Mouse (Mus musculus) kidney, embryonic 14.5 days (tissue): Measurements from ENCODE around the gene Defb20. TPM values are rescaled to one million over a fixed set of nuclear protein-coding genes. Genes with fewer than 3 reads are reported as not detected.

Experiments used
- ATAC-seq: fragments of 200-750 bp; cut with Nextera tagmentation; 2 replicates; pipeline ENCODE4 v1.8.0; 2017; ENCODE audit warnings: moderate number of reproducible peaks, mild to moderate bottlenecking, moderate TSS enrichment, moderate library complexity; ENCODE audit not compliant: low FRiP score, low TSS enrichment
- H3K27ac ChIP-seq: fragments of 300-500 bp; sonication (generic); 2 replicates; pipeline ENCODE4 v1.5.1; 2014; ENCODE audit warnings: low read depth, mild to moderate bottlenecking, low read length, moderate library complexity, mixed read lengths
- H3K27me3 ChIP-seq: fragments of 300-500 bp; sonication (generic); 2 replicates; pipeline ENCODE4 v1.6.1; 2014; ENCODE audit warnings: mild to moderate bottlenecking, low read length; ENCODE audit not compliant: control insufficient read depth, insufficient read depth
- H3K36me3 ChIP-seq: fragments of 300-500 bp; sonication (generic); 2 replicates; pipeline ENCODE4 v1.6.1; 2014; ENCODE audit warnings: low read length, mixed read lengths; ENCODE audit not compliant: control insufficient read depth, insufficient read depth
- H3K4me1 ChIP-seq: fragments of 300-500 bp; sonication (generic); 2 replicates; pipeline ENCODE4 v1.6.1; 2014; ENCODE audit warnings: low read length, mixed read lengths; ENCODE audit not compliant: control insufficient read depth, insufficient read depth
- H3K4me2 ChIP-seq: fragments of 300-500 bp; sonication (generic); replicated peaks from 2 replicates; pipeline ENCODE4 v1.6.1; 2014; ENCODE audit warnings: low read depth, mild to moderate bottlenecking, low read length
- H3K4me3 ChIP-seq: fragments of 300-500 bp; sonication (generic); 2 replicates; pipeline ENCODE4 v1.5.1; 2014; ENCODE audit warnings: mild to moderate bottlenecking, low read length
- H3K9ac ChIP-seq: fragments of 300-500 bp; sonication (generic); 2 replicates; pipeline ENCODE4 v1.6.1; 2014; ENCODE audit warnings: low read depth, mild to moderate bottlenecking, low read length, moderate library complexity
- H3K9me3 ChIP-seq: fragments of 300-500 bp; sonication (generic); 2 replicates; pipeline ENCODE4 v1.6.1; 2016; ENCODE audit warnings: low read length; ENCODE audit not compliant: control insufficient read depth
- WGBS: fragments of 180-500 bp; shearing (Covaris S2); extraction: QIAGEN DNeasy Blood & Tissue Kit; methylation state at CpG from one replicate; pipeline ENCODE4 v1.1.7; 2014; 5-methylcytosine and 5-hydroxymethylcytosine counted together
- polyA plus RNA-seq: library from polyadenylated mRNA; unstranded; fragments of >200 nt; fragmentation: Nextera tagmentation; extraction: Ambion mirVana; gene quantifications from 2 replicates; pipeline ENCODE4 v1.2.1, GENCODE M21; 2014

The Defb20 gene
- polyA plus RNA-seq, 1 experiment from 2014 or later: not detected

DNA sequence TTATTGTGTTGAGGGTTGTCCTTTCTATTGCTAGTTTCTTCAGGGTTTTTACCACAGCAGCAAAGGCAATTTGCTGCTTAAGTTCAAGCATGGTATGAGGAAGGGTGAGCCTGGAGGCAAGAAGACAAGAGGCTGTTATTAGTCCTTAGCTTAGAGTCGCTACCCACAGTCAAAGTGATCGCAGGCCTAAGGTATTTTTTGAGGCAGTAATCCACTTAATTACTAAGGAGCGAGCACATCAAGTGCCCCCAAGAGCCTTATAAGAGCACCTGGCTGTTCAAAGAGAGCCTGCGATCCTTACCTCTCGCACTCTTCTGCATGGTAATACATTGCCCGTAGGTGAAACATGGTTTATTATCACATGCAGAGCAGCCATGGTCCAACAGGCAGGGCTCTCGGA, 4.9 kb downstream of the Defb20 start:
- Histone ChIP-seq H3K4me1 (no peaks in the 10 kb centered on the region), H3K4me2 (no peak overlapping the region), H3K27me3 (no peaks in the 10 kb centered on the region), H3K4me3 (no peak overlapping the region), H3K27ac (no peak overlapping the region), H3K9me3 (no peaks in the 10 kb centered on the region), H3K36me3 (no peaks in the 10 kb centered on the region), H3K9ac (no peak overlapping the region)
- 86% methylated on average over 7 of the region's 7 CpGs for WGBS
- no peak for ATAC-seq

DNA sequence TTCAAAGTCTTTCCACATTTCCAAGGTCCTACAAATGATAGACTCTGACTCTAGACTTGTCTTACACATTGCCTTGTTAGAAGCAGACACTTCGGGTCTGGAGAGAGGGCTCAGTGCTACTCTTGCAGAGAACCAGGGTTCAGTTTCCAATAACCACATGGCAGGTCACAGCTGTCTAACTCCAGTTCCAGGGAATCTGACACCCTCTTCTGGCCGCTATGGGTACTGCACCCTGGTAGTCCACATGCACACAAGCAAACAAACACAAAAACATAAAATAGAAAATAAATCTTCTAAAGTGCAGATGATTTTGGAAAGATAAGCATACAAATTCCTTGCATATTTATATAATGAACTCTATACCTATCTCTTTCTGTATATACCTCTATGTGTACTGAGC, 10.2 kb downstream of the Defb20 start:
- Histone ChIP-seq H3K27ac (no peak overlapping the region), H3K4me2 (no peak overlapping the region), H3K4me1 (no peaks in the 10 kb centered on the region), H3K27me3 (no peaks in the 10 kb centered on the region), H3K9me3 (no peaks in the 10 kb centered on the region), H3K9ac (no peak overlapping the region), H3K4me3 (no peak overlapping the region), H3K36me3 (no peaks in the 10 kb centered on the region)
- 86% methylated on average over 2 of the region's 2 CpGs for WGBS
- ATAC-seq: no peak

DNA sequence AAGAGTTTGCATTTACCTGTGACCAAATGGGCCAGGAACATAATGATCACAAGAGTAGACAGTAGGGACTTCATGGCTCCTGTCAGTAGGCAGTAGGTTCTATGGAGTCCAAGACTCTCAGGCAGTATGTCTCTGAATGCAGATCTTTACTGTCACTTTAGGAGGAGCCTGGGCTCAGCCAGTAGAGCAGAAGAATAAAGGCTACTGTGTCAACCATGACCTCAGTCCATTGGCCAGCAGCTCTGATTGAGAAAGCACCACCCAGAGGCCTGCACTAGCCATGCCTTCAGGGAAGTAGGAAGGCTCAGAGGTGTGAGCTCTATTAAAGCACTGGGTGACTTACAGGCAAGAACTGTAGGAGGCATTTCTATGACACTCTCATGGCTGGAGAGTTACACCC, 13.2 kb downstream of the Defb20 start, which contains the start of gene Defb22:
Defb22 (minus strand) TSS at position 101 of the 400 bp plus-strand sequence.
- H3K4me3 ChIP-seq: no peak within 1 kb of the TSS
- H3K9ac ChIP-seq: no peak within 1 kb of the TSS
- no peak within 1 kb of the TSS for H3K27ac ChIP-seq
- no peak within 1 kb of the TSS for H3K4me2 ChIP-seq
- H3K4me1 ChIP-seq: no peaks in the 10 kb centered on the region
- ATAC-seq: no peak
- no peaks in the 10 kb centered on the region for H3K27me3 ChIP-seq
- no peaks in the 10 kb centered on the region for H3K9me3 ChIP-seq
- H3K36me3 ChIP-seq: no peaks in the 10 kb centered on the region

DNA sequence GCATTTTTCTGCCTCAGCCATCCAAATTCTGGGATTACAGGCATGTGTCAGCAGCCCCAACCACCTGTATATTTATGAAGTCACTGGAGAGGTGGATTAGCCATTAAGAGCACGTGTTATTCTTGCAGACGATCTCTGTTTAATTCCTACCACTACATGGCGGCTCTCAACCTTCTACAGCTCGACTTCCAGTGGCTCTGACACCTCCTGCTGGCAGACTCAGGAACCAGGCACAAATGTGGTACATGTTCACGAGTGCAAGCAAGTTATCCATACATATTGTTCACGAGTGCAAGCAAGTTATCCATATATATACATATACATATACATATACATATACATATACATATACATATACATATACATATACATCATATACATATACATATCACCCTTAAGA, 16.3 kb downstream of the Defb20 start:
- no peaks in the 10 kb centered on the region for H3K27me3 ChIP-seq

DNA sequence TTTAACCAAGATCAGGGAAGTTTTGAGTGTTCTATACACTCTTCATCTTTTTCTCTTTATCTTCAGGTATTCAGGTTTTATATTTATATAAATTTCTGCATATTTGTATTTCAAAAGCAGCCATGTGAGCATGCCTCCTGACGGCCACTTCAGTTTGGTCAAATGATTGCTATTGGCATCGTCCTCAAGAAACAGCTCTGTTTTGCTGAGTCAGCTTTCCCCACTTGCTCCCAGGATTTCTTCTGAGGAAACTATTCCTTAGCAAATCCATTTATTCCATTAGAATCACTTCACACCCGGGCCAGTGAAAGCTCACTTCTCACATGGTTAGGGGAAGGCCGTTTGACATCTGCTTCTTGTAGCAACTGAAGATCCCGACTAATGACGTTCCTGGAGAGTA, 21.2 kb downstream of the Defb20 start:
- no peaks in the 10 kb centered on the region for H3K4me1 ChIP-seq
- no peaks in the 10 kb centered on the region for H3K27me3 ChIP-seq
- no peaks in the 10 kb centered on the region for H3K9me3 ChIP-seq
- no peak overlapping the region for H3K9ac ChIP-seq
- ATAC-seq: no peak
- H3K4me2 ChIP-seq: no peak overlapping the region
- no peaks in the 10 kb centered on the region for H3K36me3 ChIP-seq
- 80% methylated on average over 6 of the region's 6 CpGs for WGBS
- no peak overlapping the region for H3K4me3 ChIP-seq
- no peak overlapping the region for H3K27ac ChIP-seq

More for the DNA sequence above, 16.3 kb downstream of the Defb20 start:
- no peak for ATAC-seq
- Histone ChIP-seq H3K9ac (no peak overlapping the region), H3K36me3 (no peaks in the 10 kb centered on the region), H3K9me3 (no peaks in the 10 kb centered on the region), H3K4me2 (no peak overlapping the region), H3K4me1 (no peaks in the 10 kb centered on the region), H3K4me3 (no peak overlapping the region), H3K27ac (no peak overlapping the region)
- 83% methylated on average over 6 of the region's 6 CpGs for WGBS

DNA sequence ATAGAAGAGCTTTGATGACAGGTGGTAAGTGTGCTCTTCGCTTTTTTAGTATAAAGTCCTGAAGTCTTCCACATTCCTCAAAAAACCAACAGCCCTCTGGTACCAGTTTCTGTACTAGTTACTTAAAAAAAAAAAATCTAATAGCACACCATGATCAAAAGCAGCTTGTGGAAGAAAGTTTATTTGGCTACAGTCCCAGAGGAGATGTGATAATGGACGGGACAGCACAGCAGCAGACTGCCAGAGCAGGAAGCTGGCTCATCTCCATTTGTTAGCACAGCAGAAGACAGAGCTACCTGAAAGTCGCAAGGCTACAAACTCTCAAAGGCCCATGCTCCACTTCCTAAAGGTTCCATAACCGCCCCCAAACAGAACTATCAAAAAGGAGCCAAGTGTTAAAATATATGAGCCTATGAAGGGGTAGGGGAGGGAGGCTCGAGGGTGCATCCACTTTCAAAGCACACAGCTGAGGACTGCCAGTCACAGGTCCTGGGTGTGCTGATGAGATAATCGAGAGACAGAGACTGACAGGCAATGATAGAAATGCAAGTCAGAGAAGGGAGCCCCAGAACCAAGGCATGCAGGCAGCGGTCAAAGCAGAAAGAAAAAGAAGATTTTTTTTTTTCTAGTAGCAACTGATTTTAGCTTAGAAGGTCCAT, 23.5 kb downstream of the Defb20 start:
- Histone ChIP-seq H3K4me2 (no peak overlapping the region), H3K36me3 (no peaks in the 10 kb centered on the region), H3K9me3 (no peaks in the 10 kb centered on the region), H3K4me3 (no peak overlapping the region), H3K9ac (no peak overlapping the region), H3K4me1 (no peaks in the 10 kb centered on the region), H3K27ac (no peak overlapping the region), H3K27me3 (no peaks in the 10 kb centered on the region)
- WGBS: 71% methylated on average over 7 of the region's 7 CpGs
- no peak for ATAC-seq

DNA sequence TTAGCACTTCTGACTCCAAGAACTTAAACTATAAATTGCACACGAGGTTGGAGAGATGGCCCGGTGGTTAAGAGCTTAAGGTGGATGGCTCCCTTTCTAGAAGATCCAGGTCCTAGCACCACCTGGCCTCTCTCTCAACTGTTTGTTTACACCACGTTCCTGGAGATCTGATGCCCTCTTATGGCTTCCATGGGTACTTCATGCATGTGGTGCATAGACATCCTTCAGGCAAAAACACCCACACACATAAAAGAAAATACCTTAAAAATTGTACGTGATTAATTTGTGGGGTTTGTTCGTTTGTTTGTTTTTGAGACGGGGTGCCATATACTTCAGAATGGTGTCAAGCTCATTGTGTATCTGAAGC, 24.0 kb downstream of the Defb20 start:
- no peak overlapping the region for H3K4me3 ChIP-seq
- H3K4me1 ChIP-seq: no peaks in the 10 kb centered on the region
- H3K9me3 ChIP-seq: no peaks in the 10 kb centered on the region
- H3K27me3 ChIP-seq: no peaks in the 10 kb centered on the region
- 85% methylated on average over 6 of the region's 6 CpGs for whole genome bisulfite sequencing
- no peak overlapping the region for H3K4me2 ChIP-seq
- H3K27ac ChIP-seq: no peak overlapping the region
- no peak overlapping the region for H3K9ac ChIP-seq
- no peak for ATAC-seq
- no peaks in the 10 kb centered on the region for H3K36me3 ChIP-seq

DNA sequence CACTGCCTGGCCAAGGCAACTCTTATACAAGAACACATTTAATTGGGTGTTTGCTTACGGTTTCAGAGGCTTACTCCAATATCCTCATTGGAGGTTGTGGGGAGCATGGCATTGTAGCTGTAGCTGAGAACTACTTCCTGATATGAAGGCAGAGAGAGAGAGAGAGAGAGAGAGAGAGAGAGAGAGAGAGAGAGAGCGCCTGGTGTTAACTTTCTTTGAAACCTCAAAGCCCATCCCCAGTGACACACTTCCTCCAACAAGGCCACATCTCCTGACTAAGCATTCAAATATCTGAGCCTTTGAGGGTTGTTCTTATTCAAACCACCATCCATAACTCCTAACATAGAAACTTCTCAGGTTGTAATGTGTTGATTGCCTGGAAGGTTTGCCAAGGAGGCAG, 27.1 kb downstream of the Defb20 start:
- Histone ChIP-seq H3K36me3 (no peaks in the 10 kb centered on the region), H3K4me1 (no peaks in the 10 kb centered on the region), H3K4me2 (no peak overlapping the region), H3K9ac (no peak overlapping the region), H3K9me3 (no peaks in the 10 kb centered on the region), H3K27me3 (no peaks in the 10 kb centered on the region), H3K27ac (no peak overlapping the region), H3K4me3 (no peak overlapping the region)
- WGBS: 85% methylated on average over 2 of the region's 2 CpGs
- no peak for ATAC-seq

DNA sequence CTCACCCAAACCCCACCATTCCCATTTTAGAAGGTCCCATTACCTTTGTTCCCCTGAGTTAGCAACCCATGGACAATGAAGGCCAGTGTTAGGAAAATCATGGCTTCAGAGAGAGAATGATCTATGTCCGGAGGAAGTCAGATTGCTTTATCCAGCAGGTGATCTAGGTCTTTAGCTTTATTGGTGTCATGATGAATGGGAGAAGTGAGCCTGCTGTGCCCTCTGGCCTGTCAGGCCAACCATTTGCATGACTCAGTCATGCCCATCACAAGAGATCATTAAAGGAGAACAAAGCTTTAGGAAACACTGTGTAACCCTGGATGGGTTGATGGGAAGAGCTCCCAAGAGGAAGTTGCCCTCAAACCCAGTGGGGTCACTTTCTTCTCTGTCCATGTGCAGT, 34.7 kb downstream of the Defb20 start, which contains the start of gene Defb26:
Defb26 (minus strand) TSS at position 101 of the 400 bp plus-strand sequence.
- Histone ChIP-seq H3K9me3 (no peaks in the 10 kb centered on the region), H3K4me2 (no peak within 1 kb of the TSS), H3K9ac (no peak within 1 kb of the TSS), H3K4me1 (no peaks in the 10 kb centered on the region), H3K4me3 (no peak within 1 kb of the TSS), H3K27ac (no peak within 1 kb of the TSS), H3K36me3 (no peaks in the 10 kb centered on the region), H3K27me3 (no peaks in the 10 kb centered on the region)
- WGBS: 78% methylated on average over 1 of the region's 1 CpGs
- no peak for ATAC-seq
